Mouse (Mus musculus) heart, postnatal 0 days (tissue): Measurements from ENCODE around the gene Serinc5.

Source experiments
- CTCF ChIP-seq: IDR thresholded peaks from 2 replicates; pipeline ENCODE4 v1.5.1; 2016; ENCODE audit warnings: antibody characterized with exemption, control low read depth, low read depth
- EP300 ChIP-seq: IDR thresholded peaks from 2 replicates; pipeline ENCODE4 v1.6.1; 2016; ENCODE audit warnings: antibody characterized with exemption, low read depth

DNA sequence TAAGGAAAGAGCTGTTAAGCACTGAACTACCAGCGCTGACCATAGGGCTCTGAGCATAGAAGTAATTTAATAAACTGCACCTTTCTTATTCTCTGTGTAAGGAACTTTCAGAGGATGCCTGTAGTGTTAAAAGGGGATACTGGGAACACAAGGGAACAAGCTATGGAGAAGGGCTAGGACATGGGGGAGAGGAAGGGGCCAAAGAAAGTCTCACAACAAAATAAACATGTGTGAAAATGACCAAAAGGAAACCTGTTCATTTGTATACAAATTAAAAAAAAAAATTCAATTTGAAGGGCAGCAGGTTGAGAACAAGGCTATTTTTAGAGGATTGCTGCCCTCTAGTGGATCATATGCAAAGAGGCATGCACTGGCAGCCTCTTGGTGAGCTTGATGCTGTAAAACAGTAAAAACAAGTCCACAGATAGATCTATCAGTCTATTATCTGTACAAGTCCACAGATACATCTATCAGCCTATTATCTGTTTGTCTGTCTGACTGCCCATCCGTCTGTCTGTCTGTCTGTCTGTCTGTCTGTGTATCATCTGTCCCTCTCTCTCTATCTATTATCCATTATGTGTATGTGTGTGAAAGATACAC is 129.9 kb downstream of the Serinc5 start:
- TF ChIP-seq EP300 (no peak), CTCF (peak; percentile 81)
